In genomic region chr10:117642201-117642450, GRCm38 (mm10) we compare ENCODE assay signal across 24 mouse cellular contexts. TPM values are rescaled to one million over a fixed set of nuclear protein-coding genes. Genes with fewer than 3 reads are reported as not detected.
DNase-seq lines count a peak whose midpoint lies in the region.
"Had no signal": no experiment of that assay in that cellular context is flagged by ENCODE, and none has a peak within 500 bp of the region (broad histone marks: within the 10 kb centered on the region; RNA-seq: fewer than 3 reads in every experiment).

No protein-coding gene starts in this region.

- DNase-seq in heart, adult 11 months, result peak; percentile 95
- no peak for DNase-seq in heart, embryonic 10.5 days (ENCODE audit: low spot score)
- DNase-seq in kidney, adult 9 months, result peak; percentile 57
- DNase-seq in kidney, postnatal 4 days, result no peak
- DNase-seq in heart, adult 9 months (ENCODE audit: low spot score in 2 of 2), result peak; percentile 43 to 62
- peak; percentile 27 to 39 for DNase-seq in heart, postnatal 10 days
- DNase-seq in right cerebral cortex, postnatal 14 days, result no peak
- no peak for DNase-seq in hindbrain, embryonic 10.5 days (ENCODE audit: low spot score)
- DNase-seq: adrenal gland, adult 2 months; adrenal gland, postnatal 36 days; cerebellum, adult 2 months; cerebellum, postnatal 14 days; layer of hippocampus, postnatal 36 days; liver, embryonic 13.5 days; lung, adult 18-20 months; lung, postnatal 4 days had no signal

- H3K4me1 ChIP-seq in heart, embryonic 10.5 days, result peaks cover 12% of the 10 kb centered on the region
- peaks cover 17% of the 10 kb centered on the region for H3K4me1 ChIP-seq in hindbrain, embryonic 10.5 days (replicated peaks)
- H3K4me1 ChIP-seq: neural tube, embryonic 12.5 days; stomach, embryonic 15.5 days had no signal

- H3K36me3 ChIP-seq in heart, embryonic 10.5 days, result no peaks in the 10 kb centered on the region
- no peaks in the 10 kb centered on the region for H3K36me3 ChIP-seq in hindbrain, embryonic 10.5 days
- H3K36me3 ChIP-seq: limb, embryonic 15.5 days; liver, embryonic 13.5 days; midbrain, embryonic 12.5 days; neural tube, embryonic 12.5 days; stomach, embryonic 15.5 days had no signal

- no peak overlapping the region for H3K4me3 ChIP-seq in heart, embryonic 10.5 days
- no peak overlapping the region for H3K4me3 ChIP-seq in hindbrain, embryonic 10.5 days
- H3K4me3 ChIP-seq: limb, embryonic 10.5 days; limb, embryonic 15.5 days; liver, embryonic 13.5 days; megakaryocyte, embryonic 14.5 days; midbrain, embryonic 12.5 days; myocyte; neural tube, embryonic 12.5 days; stomach, embryonic 15.5 days had no signal

- no peaks in the 10 kb centered on the region for H3K9me3 ChIP-seq in heart, embryonic 10.5 days
- no peaks in the 10 kb centered on the region for H3K9me3 ChIP-seq in hindbrain, embryonic 10.5 days
- H3K9me3 ChIP-seq: limb, embryonic 10.5 days; limb, embryonic 15.5 days; liver, embryonic 13.5 days; midbrain, embryonic 12.5 days; neural tube, embryonic 12.5 days; stomach, embryonic 15.5 days had no signal

- intact Hi-C loops in heart, postnatal 10 days (cut with DNase I), result no loop called here

- no peak overlapping the region; the same call in 1 of the 2 replicates for H3K27ac ChIP-seq in heart, embryonic 10.5 days
- H3K27ac ChIP-seq in hindbrain, embryonic 10.5 days, result no peak overlapping the region
- H3K27ac ChIP-seq: hindbrain, embryonic 14.5 days; limb, embryonic 15.5 days; liver, embryonic 13.5 days; midbrain, embryonic 12.5 days; neural tube, embryonic 12.5 days; stomach, embryonic 15.5 days had no signal

- no peaks in the 10 kb centered on the region for H3K27me3 ChIP-seq in heart, embryonic 10.5 days (ENCODE audit: insufficient read depth, poor library complexity, severe bottlenecking)
- peaks cover 12% of the 10 kb centered on the region for H3K27me3 ChIP-seq in hindbrain, embryonic 10.5 days (ENCODE audit: insufficient read depth, poor library complexity, severe bottlenecking)
- H3K27me3 ChIP-seq: limb, embryonic 15.5 days; neural tube, embryonic 12.5 days; stomach, embryonic 15.5 days had no signal

- WGBS in heart, embryonic 10.5 days, result 78% methylated on average over 9 of the region's 9 CpGs
- WGBS in hindbrain, embryonic 10.5 days, result 81% methylated on average over 9 of the region's 9 CpGs

RNA-seq across cellular contexts. Expression of gene Cpm, which starts 12.8 kb away (rescaled TPM):
- polyA plus RNA-seq in heart, embryonic 10.5 days (2016; fragmentation: Nextera tagmentation; extraction: Ambion mirVana), result 5.1 and 28.3 TPM in 2 replicates
- total RNA-seq in heart, postnatal 10 days (2021), result 1 to 10 TPM; 5.7 to 5.9 TPM
- polyA plus RNA-seq in hindbrain, embryonic 10.5 days (2016; fragmentation: Nextera tagmentation; extraction: Ambion mirVana), result 5.9 and 6.0 TPM in 2 replicates

Comparison
In these comparisons a context has a peak if more than half of its experiments do, and no peak if none do; other contexts are left out.
1. DNase-seq: peak in heart, adult 11 months (single experiment), kidney, adult 9 months (single experiment), heart, adult 9 months (2 of 2) and heart, postnatal 10 days (2 of 2); none in heart, embryonic 10.5 days (single experiment), kidney, postnatal 4 days (0 of 2), right cerebral cortex, postnatal 14 days (single experiment) and hindbrain, embryonic 10.5 days (single experiment).